Mouse (Mus musculus): ENCODE results near the gene Smok2b. TPM values are rescaled to one million over a fixed set of nuclear protein-coding genes. Genes with fewer than 3 reads are reported as not detected.
A peak's percentile ranks its signal among the peaks of the same experiment; 100 is the strongest.
"Not testable (repeated sequence)": the region's sequence is repeated elsewhere in the genome, so short reads cannot be mapped to it uniquely, and the experiment has no call there.

Smok2b gene
- total RNA-seq (2022) = not detected

- DNase-seq (ENCODE audit: low spot score in 2 of 2) = not testable (repeated sequence)
These were observed at the start of gene Smok2b for GRCm38 (mm10) chr17:13229957-13230356. TSS of gene Smok2b (plus strand) at chr17:13230257.

DNA sequence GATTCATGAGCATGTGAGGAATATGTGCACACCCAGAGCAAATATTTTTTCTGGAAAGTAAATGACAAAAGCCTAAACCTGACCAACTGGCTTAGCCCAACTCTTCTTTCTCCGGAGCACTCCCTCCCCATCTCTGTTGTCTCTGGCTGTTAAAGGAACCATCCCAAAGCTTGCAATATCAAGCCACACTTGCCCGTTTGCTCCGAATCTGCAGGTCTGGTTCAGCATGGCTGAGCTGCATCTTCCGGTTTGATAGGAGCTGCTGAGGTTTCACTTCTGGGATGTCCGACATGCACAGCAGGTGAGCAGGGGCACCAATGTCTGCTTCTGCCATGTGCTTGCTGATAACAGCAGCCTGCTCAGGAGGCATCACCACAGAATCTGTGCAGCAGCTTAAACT, 49.6 kb upstream of the Smok2b start:
- DNase-seq (ENCODE audit: low spot score in 2 of 2) = not testable (repeated sequence)

GRCm38 (mm10) chr17:13182712-13183111, 47.3 kb upstream of the Smok2b start:
- not testable (repeated sequence) for DNase-seq (ENCODE audit: low spot score in 2 of 2)

DNA sequence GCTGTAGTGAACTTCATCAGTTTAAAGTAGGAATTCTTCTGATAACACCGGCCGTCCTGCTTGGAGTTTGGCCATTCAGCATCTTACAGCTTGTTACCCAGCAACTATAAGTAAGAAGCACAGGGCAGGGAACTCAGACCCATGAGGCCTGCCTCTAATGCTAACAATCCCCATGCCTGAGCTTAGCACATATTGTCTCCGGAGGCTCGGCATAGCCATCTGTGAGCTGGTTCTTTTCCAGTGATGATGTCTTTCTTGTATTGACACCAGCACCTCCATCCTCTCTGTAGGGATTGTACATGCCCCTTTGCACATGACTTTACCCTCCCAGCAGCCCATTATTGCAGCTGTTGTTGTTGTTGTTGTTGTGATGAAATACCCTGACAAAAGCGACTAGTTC, 45.5 kb upstream of the Smok2b start:
- peak; percentile 44 to 50 for DNase-seq (ENCODE audit: low spot score in 2 of 2)

GRCm38 (mm10) chr17:13186541-13186940, 43.5 kb upstream of the Smok2b start:
- not testable (repeated sequence) for DNase-seq (ENCODE audit: low spot score in 2 of 2)

- DNase-seq (ENCODE audit: low spot score in 2 of 2) = peak; percentile 39 to 43
These were observed 42.4 kb upstream of the Smok2b start for GRCm38 (mm10) chr17:13187621-13188020.

DNA sequence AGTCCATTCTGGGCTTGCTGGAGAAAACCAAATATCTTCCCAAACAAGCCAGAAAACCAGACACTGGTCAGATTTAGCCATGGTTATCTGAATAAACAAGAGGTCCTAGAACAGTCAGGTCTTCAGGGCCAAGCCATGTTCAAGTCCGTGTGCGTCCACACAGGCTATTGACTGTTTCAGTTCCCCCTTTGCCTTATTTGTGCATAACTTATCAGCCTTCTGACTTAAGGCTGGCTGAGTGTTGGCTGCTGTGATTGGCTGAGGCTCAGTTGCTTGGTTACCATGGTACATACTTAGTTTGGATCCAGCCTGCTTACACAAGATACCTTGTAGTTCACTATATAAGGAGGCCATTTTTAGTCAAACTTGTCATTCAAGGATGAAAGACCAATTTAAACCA, 41.2 kb upstream of the Smok2b start:
- DNase-seq (ENCODE audit: low spot score in 2 of 2) = not testable (repeated sequence)

DNA sequence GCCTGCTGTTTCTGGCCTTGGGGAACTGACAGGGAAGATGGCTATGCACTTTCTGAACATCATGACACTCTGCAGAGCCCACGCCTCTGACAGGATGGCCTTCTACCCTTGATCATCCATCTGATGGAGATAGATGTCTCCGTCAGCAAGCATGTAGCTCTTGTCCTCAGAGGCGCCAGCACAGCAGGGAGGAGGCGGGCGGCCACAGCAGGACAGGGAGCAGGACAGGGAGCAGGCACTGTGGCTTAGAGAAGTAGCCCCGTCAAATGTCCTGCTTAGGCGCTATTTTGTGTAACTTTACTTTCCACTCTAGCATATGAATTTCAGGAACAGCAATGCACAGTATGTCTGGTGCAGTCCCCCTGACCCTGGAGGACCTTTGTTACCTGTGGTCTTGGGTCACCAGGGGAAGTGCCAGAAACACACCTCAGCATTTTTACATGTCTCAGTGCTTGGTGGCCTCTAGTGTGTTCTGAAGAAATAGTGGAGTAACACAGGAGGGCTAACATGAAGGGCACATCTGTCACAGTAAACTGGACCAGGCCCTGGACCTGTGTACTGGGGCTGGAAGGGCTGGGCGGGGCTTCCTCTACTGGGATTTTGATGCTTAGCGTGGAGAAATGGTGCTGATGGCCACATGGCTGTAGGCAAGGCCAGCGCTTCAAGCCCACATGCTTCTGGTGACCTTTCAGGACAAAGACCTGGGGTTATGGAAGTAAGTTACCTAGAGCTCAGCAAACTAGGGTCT, 39.0 kb upstream of the Smok2b start:
- DNase-seq (ENCODE audit: low spot score in 2 of 2) = not testable (repeated sequence)

DNA sequence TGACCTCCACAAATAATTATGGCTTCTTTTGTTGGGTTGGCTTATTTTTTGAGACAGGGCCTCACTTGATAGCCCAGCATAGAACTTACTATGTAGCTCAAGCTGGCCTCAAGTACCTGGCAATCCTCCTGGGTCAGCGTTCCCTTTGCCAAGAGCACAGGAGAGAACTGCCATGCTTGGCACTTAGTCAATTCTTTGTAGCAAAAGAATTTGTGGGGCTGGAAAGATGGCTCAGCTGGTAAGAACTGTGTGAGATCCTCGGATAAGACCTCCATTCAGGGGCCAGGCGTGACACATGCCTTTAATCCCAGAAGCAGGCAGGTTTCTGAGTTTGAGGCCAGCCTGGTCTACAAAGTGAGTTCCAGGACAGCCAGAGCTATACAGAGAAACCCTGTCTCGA, 33.6 kb upstream of the Smok2b start:
- not testable (repeated sequence) for DNase-seq (ENCODE audit: low spot score in 2 of 2)

DNA sequence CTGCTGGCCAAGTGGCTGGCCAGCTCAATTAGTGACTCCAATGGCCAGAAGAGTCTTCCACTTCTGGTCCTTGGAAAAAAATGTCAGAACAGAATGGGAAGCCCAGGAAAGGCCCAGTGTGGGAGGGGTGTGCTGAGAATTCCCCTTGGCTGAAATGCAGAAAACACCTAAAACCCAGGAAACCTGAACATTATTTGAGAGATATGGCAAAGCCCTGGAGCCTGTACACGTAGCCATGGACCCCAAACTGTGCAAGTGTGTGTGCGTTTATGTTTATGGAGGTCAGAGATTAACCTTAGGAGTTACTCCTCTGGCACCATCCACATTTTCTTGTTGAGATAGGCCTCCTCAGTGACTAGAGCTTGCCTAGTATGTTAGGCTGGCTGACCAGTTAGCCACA, 31.2 kb upstream of the Smok2b start:
- not testable (repeated sequence) for DNase-seq (ENCODE audit: low spot score in 2 of 2)

DNA sequence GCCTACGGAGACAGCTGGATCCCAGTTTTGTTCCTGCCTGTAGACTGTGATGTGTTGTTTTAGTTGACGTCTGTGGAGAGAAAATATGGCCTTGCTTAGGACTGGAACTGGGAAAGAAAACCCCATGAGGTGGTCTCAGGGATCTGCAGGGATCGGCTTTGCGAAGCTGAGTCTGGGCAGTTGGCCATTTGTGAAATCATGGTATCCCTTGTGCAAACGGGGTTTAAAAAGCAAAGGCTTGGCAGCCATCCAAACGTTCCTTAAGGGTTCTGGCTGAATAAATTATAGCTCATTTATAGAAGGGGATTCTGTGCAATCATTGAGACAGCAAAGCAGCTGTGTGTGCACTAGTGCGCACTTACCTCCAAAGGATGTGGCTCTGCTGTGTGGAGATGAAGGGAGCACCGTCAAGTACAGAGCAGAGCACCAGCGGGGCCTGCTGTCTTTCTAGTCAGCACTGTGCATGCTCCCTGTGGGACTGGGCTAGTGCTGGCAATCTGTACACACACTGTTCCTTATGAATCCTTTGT, 30.1 kb upstream of the Smok2b start:
- DNase-seq (ENCODE audit: low spot score in 2 of 2) = not testable (repeated sequence)

DNA sequence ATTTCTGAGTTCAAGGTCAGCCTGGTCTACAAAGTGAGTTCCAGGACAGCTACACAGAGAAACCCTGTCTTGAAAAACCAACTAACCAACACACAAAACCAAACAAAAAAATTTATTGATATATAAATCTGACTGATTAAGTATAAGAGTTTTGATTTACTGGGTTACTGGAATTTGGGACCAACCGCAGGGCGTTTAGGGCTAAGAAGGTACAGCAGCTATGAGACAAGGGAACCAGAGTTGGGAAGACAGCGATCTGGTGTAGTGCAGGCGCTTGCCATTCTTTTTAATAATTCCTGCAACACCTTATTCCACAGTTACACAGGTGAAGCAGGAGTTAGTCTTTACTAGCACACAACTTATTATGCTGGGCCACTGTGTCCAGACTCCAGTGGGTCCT, 28.5 kb upstream of the Smok2b start:
- not testable (repeated sequence) for DNase-seq (ENCODE audit: low spot score in 2 of 2)

GRCm38 (mm10) chr17:13202453-13203107, 27.5 kb upstream of the Smok2b start:
- not testable (repeated sequence) for DNase-seq (ENCODE audit: low spot score in 2 of 2)

DNA sequence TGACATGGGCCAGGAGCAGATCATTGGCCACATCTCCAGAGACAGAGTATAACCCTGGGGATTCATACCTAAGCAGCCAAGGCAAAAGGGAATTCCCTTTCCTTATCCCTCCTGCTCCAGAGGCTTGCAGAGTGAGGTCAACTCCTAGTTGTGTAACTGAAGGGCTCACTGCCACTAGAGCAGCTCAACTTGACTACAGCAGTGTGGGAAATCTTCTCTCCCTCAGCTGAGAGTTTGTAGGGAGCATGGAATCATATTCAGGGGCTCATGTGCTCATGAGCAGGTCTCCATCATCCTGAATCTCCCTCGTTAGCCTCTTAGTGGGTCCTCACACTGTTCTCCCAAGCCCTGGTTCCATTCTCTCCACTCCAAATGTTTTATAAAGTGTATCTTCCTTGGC, 24.8 kb upstream of the Smok2b start:
- DNase-seq (ENCODE audit: low spot score in 2 of 2) = not testable (repeated sequence)

DNA sequence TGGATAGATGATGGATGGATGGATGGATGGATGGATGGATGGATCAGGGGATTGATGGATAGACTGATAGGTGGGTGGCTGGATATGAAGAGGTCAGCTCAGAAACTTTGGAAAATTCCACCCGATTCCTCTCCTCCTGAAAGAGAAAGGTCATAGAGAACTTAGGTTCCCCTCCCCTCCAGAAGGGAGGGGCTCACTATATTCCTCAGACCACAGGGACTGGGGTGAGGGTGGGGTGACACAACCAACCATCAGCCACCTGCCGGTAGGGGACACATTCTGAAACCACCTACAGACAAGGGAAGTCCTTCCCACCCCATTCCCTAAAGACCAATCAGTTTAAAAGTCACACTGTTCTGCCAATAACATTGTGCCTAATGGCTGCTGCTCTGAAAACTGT, 23.6 kb upstream of the Smok2b start:
- no peak for DNase-seq (ENCODE audit: low spot score in 2 of 2)

- not testable (repeated sequence) for DNase-seq (ENCODE audit: low spot score in 2 of 2)
These were observed 21.6 kb upstream of the Smok2b start for GRCm38 (mm10) chr17:13208460-13208859.

DNA sequence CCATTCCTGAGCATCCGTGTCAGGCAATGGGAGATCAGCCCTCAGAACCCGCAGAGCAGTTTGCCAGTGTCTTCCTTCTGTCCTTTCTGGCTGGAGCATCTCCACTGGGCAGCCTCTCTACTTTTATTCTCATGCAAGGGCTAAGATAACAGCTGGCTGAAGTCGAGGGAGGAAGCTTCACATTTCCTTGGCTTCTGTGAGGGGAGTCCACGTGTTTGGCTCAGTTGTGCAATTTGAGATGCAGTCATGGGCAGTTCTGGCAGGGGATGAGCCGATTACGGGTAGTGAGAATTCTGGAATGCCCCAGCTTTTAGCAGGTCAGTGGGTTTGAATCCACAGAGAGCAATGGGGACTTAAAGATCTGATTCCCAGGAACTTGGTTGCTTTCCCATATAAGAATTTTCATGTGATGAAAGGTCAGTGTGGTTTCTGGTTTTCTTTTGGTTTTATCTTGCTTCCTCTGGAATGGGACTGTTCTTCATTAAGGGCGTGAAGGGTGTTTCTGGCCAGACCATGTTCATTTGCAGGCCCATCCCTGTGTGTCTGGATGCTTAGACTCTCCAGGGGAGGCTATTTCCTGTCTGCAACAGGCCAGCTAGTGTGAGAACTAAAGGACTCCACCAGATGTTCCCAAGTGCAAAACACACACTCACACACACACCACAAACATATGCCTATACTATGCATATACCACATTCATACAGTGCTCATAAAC, 17.8 kb upstream of the Smok2b start:
- no peak for DNase-seq (ENCODE audit: low spot score in 2 of 2)

- no peak for DNase-seq (ENCODE audit: low spot score in 2 of 2)
These were observed 15.9 kb upstream of the Smok2b start for GRCm38 (mm10) chr17:13214169-13214568.

GRCm38 (mm10) chr17:13215595-13215994, 14.5 kb upstream of the Smok2b start:
- no peak for DNase-seq (ENCODE audit: low spot score in 2 of 2)

GRCm38 (mm10) chr17:13220888-13221287, 9.2 kb upstream of the Smok2b start, which contains the start of gene Smok2a:
TSS of gene Smok2a (plus strand) at chr17:13221188.
- DNase-seq (ENCODE audit: low spot score in 2 of 2) = no peak

- not testable (repeated sequence) for DNase-seq (ENCODE audit: low spot score in 2 of 2)
These were observed 8.1 kb upstream of the Smok2b start for GRCm38 (mm10) chr17:13221921-13222320.

DNA sequence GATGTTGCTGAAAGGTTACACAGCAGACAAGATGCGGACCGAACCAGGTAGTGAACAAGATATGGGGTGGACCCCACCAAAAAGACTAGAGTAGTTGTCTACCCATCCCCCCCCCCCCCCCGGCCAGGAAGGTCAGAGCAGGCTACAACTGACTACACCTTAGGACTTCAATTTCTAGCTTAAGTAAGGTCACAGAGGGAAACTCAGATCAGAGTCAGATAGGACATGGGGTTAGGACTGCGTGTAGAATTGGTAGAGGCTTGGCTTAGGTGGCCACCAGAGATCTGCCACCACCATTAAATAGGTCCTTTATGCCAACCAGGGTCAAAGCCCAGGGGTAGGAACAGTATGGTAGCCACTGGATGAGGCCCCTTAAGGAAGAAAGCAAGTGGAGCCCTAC, 9.4 kb downstream of the Smok2b start:
- DNase-seq (ENCODE audit: low spot score in 2 of 2) = not testable (repeated sequence)

Data from layer of hippocampus, adult 8-10 months (tissue).